Mouse (Mus musculus) neural tube, embryonic 15.5 days (tissue): ENCODE measurements at regions not wholly inside any gene's neighbourhood (a gene's known extent, or its start where the extent isn't known, plus 50 kb on each side); places are given as distances from the start of the nearest gene placed in this dataset.

Source experiments
- ATAC-seq: fragments of 200-750 bp; cut with Nextera tagmentation; 2 replicates; pipeline ENCODE4 v1.8.0; 2017; ENCODE audit warnings: mild to moderate bottlenecking, moderate TSS enrichment, moderate library complexity; ENCODE audit not compliant: low FRiP score
- H3K27ac ChIP-seq: fragments of 300-500 bp; sonication (generic); replicated peaks from 2 replicates; pipeline ENCODE4 v1.5.1; 2015; ENCODE audit warnings: mild to moderate bottlenecking, inconsistent platforms
- H3K27me3 ChIP-seq: fragments of 300-500 bp; sonication (generic); replicated peaks from 2 replicates; pipeline ENCODE4 v1.6.1; 2015; ENCODE audit warnings: inconsistent platforms
- H3K36me3 ChIP-seq: fragments of 300-500 bp; sonication (generic); 2 replicates; pipeline ENCODE4 v1.6.1; 2015; ENCODE audit warnings: inconsistent platforms
- H3K4me1 ChIP-seq: fragments of 300-500 bp; sonication (generic); 2 replicates; pipeline ENCODE4 v1.6.1; 2015; ENCODE audit warnings: inconsistent platforms
- H3K4me2 ChIP-seq: fragments of 300-500 bp; sonication (generic); 2 replicates; pipeline ENCODE4 v1.6.1; 2015; ENCODE audit warnings: inconsistent platforms, mild to moderate bottlenecking, moderate library complexity
- H3K4me3 ChIP-seq: fragments of 300-500 bp; sonication (generic); replicated peaks from 2 replicates; pipeline ENCODE4 v1.5.1; 2015; ENCODE audit warnings: mild to moderate bottlenecking, inconsistent platforms
- H3K9ac ChIP-seq: fragments of 300-500 bp; sonication (generic); replicated peaks from 2 replicates; pipeline ENCODE4 v1.6.1; 2015; ENCODE audit warnings: mild to moderate bottlenecking, inconsistent platforms
- H3K9me3 ChIP-seq: fragments of 300-500 bp; sonication (generic); replicated peaks from 2 replicates; pipeline ENCODE4 v1.6.1; 2016; ENCODE audit warnings: inconsistent platforms
- WGBS: fragments of 180-500 bp; shearing (Covaris S2); methylation state at CpG from one replicate; pipeline ENCODE4 v1.1.7; 2015; ENCODE audit warnings: mixed read lengths; 5-methylcytosine and 5-hydroxymethylcytosine counted together

DNA sequence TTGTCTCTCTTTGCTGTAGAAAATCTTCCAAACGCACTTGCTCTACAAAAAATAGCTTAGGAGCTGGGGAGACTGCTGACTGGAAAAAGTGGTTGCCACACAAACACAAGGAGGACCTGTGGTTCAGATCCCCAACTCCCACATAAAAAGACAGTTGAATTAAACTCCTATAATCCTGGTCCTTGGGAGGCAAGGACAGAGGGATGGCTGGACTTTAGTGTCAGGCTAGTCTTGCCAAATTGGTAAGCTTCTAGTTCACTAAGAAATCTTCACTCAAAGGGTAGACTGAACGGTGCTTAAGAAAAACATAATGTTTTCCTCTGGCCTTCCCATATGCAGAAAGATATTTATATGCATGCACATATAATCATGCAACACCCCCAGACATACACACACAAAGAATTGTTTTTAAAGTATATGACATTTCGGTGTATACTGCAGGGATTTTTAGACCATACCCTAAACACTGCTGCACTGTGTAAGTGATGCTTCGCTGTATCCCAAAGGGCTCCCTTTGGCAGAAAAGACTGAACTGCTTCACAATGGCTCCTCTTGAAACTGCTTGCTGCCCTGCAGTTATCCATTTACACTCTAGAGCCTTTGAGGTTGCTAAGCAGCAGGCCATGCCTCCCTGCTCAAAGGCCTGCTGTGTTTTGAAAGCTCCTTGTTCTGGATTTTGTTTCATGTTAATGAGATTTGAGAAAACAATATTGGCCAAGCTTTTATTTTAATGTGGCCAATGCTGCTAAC lies 1299.3 kb downstream of the Zfp704 start:
- ATAC-seq = peak; percentile 91
- Histone ChIP-seq H3K27ac (peak overlapping the region; percentile 18; the same call in 1 of the 2 replicates), H3K36me3 (no peaks in the 10 kb centered on the region), H3K4me2 (no peak overlapping the region), H3K27me3 (no peaks in the 10 kb centered on the region), H3K9me3 (no peaks in the 10 kb centered on the region), H3K4me3 (no peak overlapping the region), H3K9ac (no peak overlapping the region), H3K4me1 (peaks cover 7% of the 10 kb centered on the region)
- WGBS = 44% methylated on average over 4 of the region's 4 CpGs

DNA sequence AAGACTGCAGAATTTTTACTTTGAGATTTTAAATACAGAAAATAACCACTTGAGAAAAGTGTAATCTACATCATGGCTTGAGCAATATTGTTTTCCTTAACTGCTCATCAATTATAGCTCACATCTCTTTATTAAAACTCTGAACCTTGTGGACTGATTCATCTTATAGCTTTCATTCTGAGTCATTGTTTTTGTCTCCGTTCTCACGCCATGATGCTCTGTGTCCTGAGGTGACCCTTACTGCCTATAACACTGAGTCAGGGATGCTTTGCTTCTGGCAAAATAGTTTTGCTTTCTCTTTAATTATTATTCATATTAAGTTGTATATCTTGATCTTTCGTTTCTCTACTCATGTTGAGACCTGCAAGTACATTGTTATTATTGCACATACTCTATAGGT lies 1302.6 kb downstream of the Zfp704 start:
- peaks cover 7% of the 10 kb centered on the region for H3K4me1 ChIP-seq

DNA sequence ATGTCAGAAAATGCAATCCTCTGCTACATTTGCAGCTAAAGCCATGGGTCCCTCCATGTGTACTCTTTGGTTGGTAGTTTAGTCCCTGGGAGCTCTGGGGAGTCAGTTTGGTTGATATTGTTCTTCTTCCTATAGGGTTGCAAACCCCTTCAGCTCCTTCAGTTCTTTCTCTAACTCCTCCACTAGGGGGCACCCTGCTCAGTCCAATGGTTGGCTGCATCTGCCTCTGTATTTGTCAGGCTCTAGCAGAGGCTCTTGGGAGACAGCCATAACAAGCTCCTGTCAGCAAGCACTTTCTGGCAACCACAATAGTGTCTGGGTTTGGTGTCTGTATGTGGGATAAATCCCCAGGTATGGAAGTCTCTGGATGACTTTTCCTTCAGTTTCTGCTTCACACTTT lies 1305.1 kb downstream of the Zfp704 start:
- Histone ChIP-seq H3K4me1 (no peaks in the 10 kb centered on the region), H3K9me3 (no peaks in the 10 kb centered on the region), H3K27ac (no peak overlapping the region), H3K27me3 (no peaks in the 10 kb centered on the region), H3K4me2 (no peak overlapping the region), H3K36me3 (no peaks in the 10 kb centered on the region), H3K4me3 (no peak overlapping the region), H3K9ac (no peak overlapping the region)
- no peak for ATAC-seq

More for the DNA sequence above, 1302.6 kb downstream of the Zfp704 start:
- Histone ChIP-seq H3K27ac (no peak overlapping the region), H3K27me3 (no peaks in the 10 kb centered on the region), H3K9me3 (no peaks in the 10 kb centered on the region), H3K36me3 (no peaks in the 10 kb centered on the region), H3K4me3 (no peak overlapping the region), H3K9ac (no peak overlapping the region), H3K4me2 (no peak overlapping the region)
- 77% methylated on average over 3 of the region's 3 CpGs for WGBS
- no peak for ATAC-seq

DNA sequence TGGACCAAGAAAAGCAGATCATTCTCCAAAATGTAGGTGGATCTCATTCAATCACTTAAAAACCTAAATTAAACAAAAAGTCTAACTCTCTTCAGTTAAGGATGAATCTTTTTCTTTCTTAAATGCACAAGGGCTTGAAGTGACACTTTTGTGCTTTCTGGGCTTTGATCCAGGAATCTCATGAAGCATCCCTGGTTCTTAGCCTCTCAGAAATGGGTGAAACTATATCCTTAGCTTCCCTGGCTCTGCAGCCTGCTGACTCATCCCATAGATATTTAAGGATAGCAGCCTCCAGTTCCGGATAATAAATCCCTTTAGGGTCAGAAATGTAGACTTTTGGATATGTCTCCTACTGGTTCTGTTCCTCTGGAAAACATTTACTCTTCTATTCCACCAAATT lies 1316.8 kb downstream of the Zfp704 start:
- H3K27ac ChIP-seq = no peak overlapping the region
- 80% methylated on average over 1 of the region's 1 CpGs for WGBS
- H3K36me3 ChIP-seq = no peaks in the 10 kb centered on the region
- no peaks in the 10 kb centered on the region for H3K4me1 ChIP-seq
- ATAC-seq = no peak
- no peaks in the 10 kb centered on the region for H3K9me3 ChIP-seq
- H3K4me3 ChIP-seq = no peak overlapping the region
- no peaks in the 10 kb centered on the region for H3K27me3 ChIP-seq
- no peak overlapping the region for H3K9ac ChIP-seq
- no peak overlapping the region for H3K4me2 ChIP-seq

DNA sequence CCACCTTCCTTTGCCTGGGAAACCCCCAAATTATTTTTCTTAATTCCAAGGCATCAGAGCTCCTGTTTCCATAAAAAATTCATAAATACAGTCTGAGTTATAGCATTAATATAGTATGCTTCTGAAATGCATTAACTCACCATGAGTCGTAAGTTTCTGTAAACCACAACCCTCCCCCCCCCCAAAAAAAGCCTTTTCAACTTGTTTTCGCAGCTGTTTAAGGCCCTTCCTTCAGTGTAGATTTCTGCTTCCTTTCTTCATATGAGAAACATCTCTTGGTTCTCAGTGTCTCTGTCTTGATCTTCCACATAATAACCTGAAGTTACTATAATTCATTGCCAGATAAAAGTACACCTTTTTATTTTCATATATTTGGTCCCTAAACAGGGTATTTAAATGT lies 1320.3 kb downstream of the Zfp704 start:
- no peaks in the 10 kb centered on the region for H3K9me3 ChIP-seq
- H3K4me2 ChIP-seq = no peak overlapping the region
- no peak overlapping the region for H3K9ac ChIP-seq
- no peak overlapping the region for H3K27ac ChIP-seq
- H3K27me3 ChIP-seq = no peaks in the 10 kb centered on the region
- H3K4me3 ChIP-seq = no peak overlapping the region
- H3K4me1 ChIP-seq = no peaks in the 10 kb centered on the region
- WGBS = 77% methylated on average over 2 of the region's 2 CpGs
- ATAC-seq = no peak
- H3K36me3 ChIP-seq = no peaks in the 10 kb centered on the region

DNA sequence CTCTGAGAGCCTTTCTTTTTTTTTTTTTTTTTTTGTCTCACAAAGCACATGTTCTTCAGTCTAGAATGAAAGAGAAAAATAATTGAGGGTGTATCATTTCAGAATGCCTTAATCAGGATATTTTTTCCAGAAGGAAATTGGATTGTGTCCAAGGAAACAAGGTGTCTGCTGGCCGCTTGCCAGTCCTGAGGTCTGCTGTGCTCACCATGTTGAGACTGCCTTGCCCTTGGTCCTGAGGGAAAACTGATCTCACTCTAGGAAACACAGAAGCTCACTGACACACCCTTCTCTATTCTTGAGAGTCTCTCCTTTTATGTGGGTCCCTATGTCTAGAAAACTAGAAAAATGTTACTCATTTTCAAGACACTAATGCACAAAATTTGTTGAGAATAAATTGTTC lies 1321.4 kb downstream of the Zfp704 start:
- Histone ChIP-seq H3K4me3 (no peak overlapping the region), H3K27me3 (no peaks in the 10 kb centered on the region), H3K9me3 (no peaks in the 10 kb centered on the region), H3K4me2 (no peak overlapping the region), H3K4me1 (no peaks in the 10 kb centered on the region), H3K9ac (no peak overlapping the region), H3K36me3 (no peaks in the 10 kb centered on the region), H3K27ac (no peak overlapping the region)
- WGBS = 81% methylated on average over 1 of the region's 1 CpGs
- no peak for ATAC-seq

DNA sequence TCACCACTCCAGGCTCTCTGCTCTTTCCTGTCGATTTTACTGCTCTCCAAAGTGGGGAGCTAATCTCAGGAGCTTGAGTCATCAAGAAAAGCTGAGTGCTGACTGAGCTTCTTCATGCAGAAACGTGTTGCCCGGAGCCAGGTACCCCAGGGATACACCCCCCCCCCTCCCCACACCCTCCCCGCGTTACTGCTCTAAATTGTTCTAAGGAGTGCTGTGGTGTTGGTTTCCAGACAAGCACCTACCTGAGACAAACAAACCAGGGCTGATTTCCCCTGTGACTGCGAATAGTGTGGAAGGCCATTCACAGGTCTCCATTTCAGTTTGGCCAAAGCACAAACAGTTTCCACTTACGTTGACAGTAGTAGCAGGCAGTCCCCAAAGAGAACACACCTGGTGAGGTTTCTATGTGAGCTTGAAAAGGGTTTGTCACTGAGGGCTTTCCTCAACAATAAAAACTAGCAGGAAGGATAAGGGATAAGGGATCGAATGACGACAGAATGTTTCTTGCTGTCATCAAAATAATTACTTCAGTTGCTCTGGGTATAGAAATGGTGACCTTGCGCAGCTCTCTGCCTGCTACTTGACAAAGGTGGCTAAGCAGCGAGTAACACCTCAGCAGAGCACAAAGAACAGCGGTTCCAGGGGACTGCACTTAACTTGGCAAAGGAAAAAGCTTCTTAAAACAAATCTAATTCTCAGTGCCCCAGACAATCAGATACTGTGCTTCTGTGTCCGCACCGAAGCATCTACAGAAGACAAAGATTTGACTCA lies 1325.0 kb downstream of the Zfp704 start:
- no peak overlapping the region for H3K9ac ChIP-seq
- WGBS = 67% methylated on average over 14 of the region's 14 CpGs
- ATAC-seq = peak; percentile 47

DNA sequence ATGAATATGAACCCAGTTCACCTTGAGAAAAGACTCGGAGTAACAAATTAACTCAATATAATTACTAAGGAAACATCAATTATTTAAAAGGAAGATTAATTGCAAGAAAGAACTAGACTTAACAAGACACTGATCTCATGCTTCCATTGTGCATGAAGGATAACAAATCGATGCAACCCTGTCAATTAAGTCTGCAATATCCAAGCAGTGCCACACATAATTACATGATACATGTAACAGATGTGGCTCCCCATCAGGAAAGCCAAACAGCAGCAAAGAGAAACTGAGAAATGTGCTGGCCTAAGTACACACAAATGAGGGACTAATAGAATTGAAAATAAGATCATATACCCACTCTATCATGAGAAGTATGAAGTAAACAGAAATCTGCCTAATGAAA lies 1327.5 kb downstream of the Zfp704 start:
- Histone ChIP-seq H3K4me3 (no peak overlapping the region), H3K36me3 (no peaks in the 10 kb centered on the region), H3K27me3 (no peaks in the 10 kb centered on the region), H3K4me2 (no peak overlapping the region), H3K27ac (no peak overlapping the region), H3K9me3 (no peaks in the 10 kb centered on the region), H3K9ac (no peak overlapping the region), H3K4me1 (no peaks in the 10 kb centered on the region)
- 42% methylated on average over 2 of the region's 2 CpGs for WGBS
- ATAC-seq = no peak

More for the DNA sequence above, 1325.0 kb downstream of the Zfp704 start:
- Histone ChIP-seq H3K27me3 (no peaks in the 10 kb centered on the region), H3K27ac (no peak overlapping the region), H3K4me3 (no peak overlapping the region), H3K36me3 (no peaks in the 10 kb centered on the region), H3K4me2 (no peak overlapping the region), H3K9me3 (no peaks in the 10 kb centered on the region), H3K4me1 (no peaks in the 10 kb centered on the region)

DNA sequence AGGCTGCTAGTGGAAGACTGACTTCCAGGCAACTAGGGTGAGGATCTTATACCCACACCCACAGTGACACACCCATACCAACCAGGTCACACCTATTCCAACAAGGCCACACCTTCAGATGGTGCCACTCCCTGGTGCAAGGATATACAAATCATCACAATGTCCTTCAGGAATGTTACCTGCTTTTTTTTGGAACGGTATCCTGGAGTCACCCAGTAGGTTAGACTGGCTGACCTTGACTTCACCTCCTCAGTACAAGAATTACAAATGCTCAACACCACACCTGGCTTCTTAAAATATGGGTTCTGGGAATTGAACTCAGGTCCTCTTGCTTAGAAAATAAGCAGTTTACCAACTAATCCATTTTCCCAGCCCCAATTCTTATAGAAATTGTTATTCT lies 1333.2 kb downstream of the Zfp704 start:
- ATAC-seq = no peak
- 87% methylated on average over 1 of the region's 1 CpGs for WGBS
- H3K9ac ChIP-seq = no peak overlapping the region
- H3K27me3 ChIP-seq = no peaks in the 10 kb centered on the region
- no peaks in the 10 kb centered on the region for H3K9me3 ChIP-seq
- H3K4me1 ChIP-seq = no peaks in the 10 kb centered on the region
- no peak overlapping the region for H3K4me2 ChIP-seq
- no peak overlapping the region for H3K4me3 ChIP-seq
- no peak overlapping the region for H3K27ac ChIP-seq
- H3K36me3 ChIP-seq = no peaks in the 10 kb centered on the region

DNA sequence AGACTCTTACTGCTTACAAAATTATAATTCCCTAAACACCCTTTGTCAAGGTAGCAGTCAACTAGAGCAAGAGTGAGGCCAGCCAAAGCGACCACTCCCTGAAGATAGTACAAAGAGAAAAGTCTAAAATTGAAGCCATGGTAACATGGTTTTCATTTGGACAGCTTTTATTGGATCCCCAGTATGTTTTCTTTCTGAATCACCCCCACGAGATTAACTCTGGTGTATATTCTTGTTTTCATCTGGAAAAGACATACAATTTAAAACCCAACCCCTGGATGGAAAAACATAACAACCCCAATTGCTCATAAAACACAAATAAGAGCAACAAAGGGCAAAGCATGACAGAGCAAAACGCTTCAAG lies 1339.0 kb downstream of the Zfp704 start:
- Histone ChIP-seq H3K4me3 (no peak overlapping the region), H3K36me3 (no peaks in the 10 kb centered on the region), H3K9me3 (no peaks in the 10 kb centered on the region), H3K4me1 (no peaks in the 10 kb centered on the region), H3K9ac (no peak overlapping the region), H3K4me2 (no peak overlapping the region), H3K27ac (no peak overlapping the region), H3K27me3 (no peaks in the 10 kb centered on the region)
- 72% methylated on average over 3 of the region's 3 CpGs for WGBS
- no peak for ATAC-seq

DNA sequence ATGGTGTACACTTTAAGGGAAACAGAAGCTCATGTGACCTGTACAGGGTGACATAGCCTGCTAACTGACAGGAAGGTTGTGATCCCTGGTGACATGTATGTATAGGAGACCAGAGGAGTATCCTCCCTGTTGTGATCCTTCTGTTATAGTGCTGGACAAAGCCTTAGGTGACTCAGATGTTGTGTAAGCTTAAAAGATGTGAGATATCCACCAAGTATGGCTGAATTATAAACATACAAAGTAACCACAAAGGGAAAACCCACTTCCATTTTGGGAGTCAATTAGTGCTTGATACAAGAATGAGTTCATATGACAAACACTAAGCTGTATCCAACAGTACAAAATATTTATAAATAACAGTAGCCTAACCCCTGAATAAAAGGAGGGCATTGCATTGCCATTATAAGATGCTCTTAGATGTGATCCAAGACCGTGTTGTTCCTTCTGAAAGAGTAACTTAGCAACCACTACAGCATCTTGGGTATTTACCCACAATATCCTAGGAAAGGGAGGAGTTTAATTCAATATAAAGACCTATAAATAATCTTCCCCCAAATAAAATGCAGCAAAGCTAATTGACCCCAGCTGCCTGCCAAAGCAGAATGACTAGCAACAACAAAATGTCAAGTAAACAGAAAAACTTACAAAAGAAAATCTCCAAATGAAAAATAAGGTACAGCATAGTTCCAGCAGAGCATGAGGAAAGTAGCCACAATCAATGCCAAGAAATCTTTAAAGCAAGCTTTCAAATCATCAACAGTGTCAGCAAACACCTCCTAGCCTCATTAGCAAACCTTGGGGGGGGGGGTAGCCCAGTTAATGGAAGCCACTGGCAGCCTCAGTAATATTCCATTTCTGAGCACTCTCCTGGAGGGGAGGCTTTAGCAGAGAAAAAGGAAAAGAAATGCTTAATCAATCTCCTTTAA lies 1339.6 kb downstream of the Zfp704 start:
- Histone ChIP-seq H3K4me3 (no peak overlapping the region), H3K36me3 (no peaks in the 10 kb centered on the region), H3K27me3 (no peaks in the 10 kb centered on the region), H3K27ac (no peak overlapping the region), H3K4me2 (no peak overlapping the region), H3K4me1 (no peaks in the 10 kb centered on the region), H3K9ac (no peak overlapping the region), H3K9me3 (no peaks in the 10 kb centered on the region)
- 50% methylated on average over 1 of the region's 1 CpGs for WGBS
- no peak for ATAC-seq
